Mouse (Mus musculus) MEL (cell line): Measurements from ENCODE around the gene Rapgef2. TPM values are rescaled to one million over a fixed set of nuclear protein-coding genes. Genes with fewer than 3 reads are reported as not detected.

Source experiments
- DNase-seq: peaks from one replicate; pipeline ENCODE4 v3.0.0; 2011; ENCODE audit warnings: low read depth, low spot score
- H3K27ac ChIP-seq: 2 replicates; pipeline ENCODE4 v1.5.1; 2012; ENCODE audit warnings: low read depth, mild to moderate bottlenecking, control low read depth, low read length, moderate library complexity; ENCODE audit not compliant: control insufficient read depth
- H3K27me3 ChIP-seq, 2 experiments: fragments of 150-350 bp in 1 of 2; sonication (generic) in 1 of 2; 2 replicates each; pipeline ENCODE4 v1.6.1; 2012; ENCODE audit warnings: low read length in 2 of 2, mild to moderate bottlenecking in 2 of 2, improper control_type of control experiment in 1 of 2, moderate library complexity in 1 of 2; ENCODE audit not compliant: insufficient read depth in 2 of 2, control insufficient read depth in 1 of 2
- H3K36me3 ChIP-seq, 2 experiments: 2 replicates each; pipeline ENCODE4 v1.6.1; 2012 to 2014; ENCODE audit warnings: low read length in 2 of 2, improper control_type of control experiment in 1 of 2, inconsistent platforms in 1 of 2, mild to moderate bottlenecking in 1 of 2; ENCODE audit not compliant: insufficient read depth in 2 of 2, control insufficient read depth in 1 of 2
- H3K4me1 ChIP-seq, 2 experiments: fragments of 150-350 bp in 1 of 2; sonication (generic) in 1 of 2; 2 replicates each; pipeline ENCODE4 v1.6.1; 2012; ENCODE audit warnings: low read length in 2 of 2, improper control_type of control experiment in 1 of 2, mild to moderate bottlenecking in 1 of 2; ENCODE audit not compliant: insufficient read depth in 2 of 2, control insufficient read depth in 1 of 2
- H3K4me3 ChIP-seq, 2 experiments: fragments of 150-350 bp in 1 of 2; sonication (generic) in 1 of 2; 2 replicates each; pipeline ENCODE4 v1.5.1; 2012; ENCODE audit warnings: low read depth in 2 of 2, low read length in 2 of 2, mild to moderate bottlenecking in 2 of 2, moderate library complexity in 2 of 2, control low read depth in 1 of 2, improper control_type of control experiment in 1 of 2; ENCODE audit not compliant: control insufficient read depth in 1 of 2, insufficient read depth in 1 of 2
- H3K79me2 ChIP-seq: 2 replicates; pipeline ENCODE4 v1.6.1; 2012; ENCODE audit warnings: mild to moderate bottlenecking, low read length, moderate library complexity; ENCODE audit not compliant: control insufficient read depth, poor library complexity, insufficient read depth
- H3K9ac ChIP-seq: 2 replicates; pipeline ENCODE4 v1.6.1; 2012; ENCODE audit warnings: low read depth, mild to moderate bottlenecking, control low read depth, low read length, moderate library complexity; ENCODE audit not compliant: control insufficient read depth, poor library complexity, severe bottlenecking
- H3K9me3 ChIP-seq: fragments of 150-350 bp; sonication (generic); replicated peaks from 2 replicates; pipeline ENCODE4 v1.6.1; 2012; ENCODE audit warnings: mild to moderate bottlenecking, low read length, improper control_type of control experiment, moderate library complexity; ENCODE audit not compliant: insufficient read depth
- CHD2 ChIP-seq: IDR thresholded peaks from 2 replicates; pipeline ENCODE4 v1.6.1; 2011; ENCODE audit warnings: low read length, improper control_type of control experiment
- CTCF ChIP-seq, 3 experiments: IDR thresholded peaks in 2 of 3; conservative IDR thresholded peaks in 1 of 3; 2 replicates each; pipeline ENCODE4 v1.5.1; 2011 to 2012; ENCODE audit warnings: low read length in 3 of 3, low read depth in 2 of 3, mild to moderate bottlenecking in 2 of 3, improper control_type of control experiment in 1 of 3, inconsistent platforms in 1 of 3, mixed read lengths in 1 of 3, moderate library complexity in 1 of 3; ENCODE audit not compliant: control insufficient read depth in 1 of 3, insufficient read depth in 1 of 3, poor library complexity in 1 of 3, severe bottlenecking in 1 of 3
- E2F4 ChIP-seq: IDR thresholded peaks from 2 replicates; pipeline ENCODE4 v1.6.1; 2011; ENCODE audit warnings: low read depth, low read length, improper control_type of control experiment, borderline replicate concordance
- EP300 ChIP-seq, 2 experiments: IDR thresholded peaks; 2 replicates each; pipeline ENCODE4 v1.6.1; 2011; ENCODE audit warnings: improper control_type of control experiment in 2 of 2, low read length in 2 of 2, low read depth in 1 of 2, mild to moderate bottlenecking in 1 of 2
- ETS1 ChIP-seq: IDR thresholded peaks from 2 replicates; pipeline ENCODE4 v1.6.1; 2012; ENCODE audit warnings: low read depth, mild to moderate bottlenecking, inconsistent platforms, low read length, improper control_type of control experiment, moderate library complexity
- GATA1 ChIP-seq: IDR thresholded peaks from 2 replicates; pipeline ENCODE4 v1.6.1; 2011; ENCODE audit warnings: low read depth, low read length, improper control_type of control experiment
- JUND ChIP-seq: IDR thresholded peaks from 2 replicates; pipeline ENCODE4 v1.6.1; 2011; ENCODE audit warnings: low read depth, mild to moderate bottlenecking, improper control_type of control experiment, low read length
- KAT2A ChIP-seq: conservative IDR thresholded peaks from 2 replicates; pipeline ENCODE4 v1.6.1; 2012; ENCODE audit warnings: low read depth, low read length, improper control_type of control experiment, inconsistent platforms
- MAFK ChIP-seq: IDR thresholded peaks from 2 replicates; pipeline ENCODE4 v1.6.1; 2011; ENCODE audit warnings: low read depth, mild to moderate bottlenecking, low read length, improper control_type of control experiment, borderline replicate concordance
- MAX ChIP-seq: IDR thresholded peaks from 2 replicates; pipeline ENCODE4 v1.6.1; 2011; ENCODE audit warnings: low read length, improper control_type of control experiment
- MAZ ChIP-seq: IDR thresholded peaks from 2 replicates; pipeline ENCODE4 v1.6.1; 2012; ENCODE audit warnings: low read depth, mild to moderate bottlenecking, inconsistent platforms, low read length, improper control_type of control experiment
- MEF2A ChIP-seq: IDR thresholded peaks from 2 replicates; pipeline ENCODE4 v1.6.1; 2014; ENCODE audit warnings: low read depth, mild to moderate bottlenecking, inconsistent platforms, low read length, improper control_type of control experiment; ENCODE audit not compliant: poor library complexity, insufficient replicate concordance, severe bottlenecking; ENCODE audit errors: extremely low read depth
- MYB ChIP-seq: IDR thresholded peaks from 2 replicates; pipeline ENCODE4 v1.6.1; 2011; ENCODE audit warnings: mild to moderate bottlenecking, low read depth, low read length, improper control_type of control experiment
- MYC ChIP-seq: IDR thresholded peaks from 2 replicates; pipeline ENCODE4 v1.6.1; 2011; ENCODE audit warnings: low read depth, mild to moderate bottlenecking, low read length, improper control_type of control experiment, moderate library complexity
- NELFE ChIP-seq: IDR thresholded peaks from 2 replicates; pipeline ENCODE4 v1.6.1; 2011; ENCODE audit warnings: low read depth, low read length, improper control_type of control experiment
- NRF1 ChIP-seq: IDR thresholded peaks from 2 replicates; pipeline ENCODE4 v1.6.1; 2014; ENCODE audit warnings: low read depth, mild to moderate bottlenecking, inconsistent platforms, low read length, improper control_type of control experiment, moderate library complexity; ENCODE audit not compliant: poor library complexity, insufficient read depth, severe bottlenecking
- POLR2A ChIP-seq, 2 experiments: IDR thresholded peaks; 2 replicates each; pipeline ENCODE4 v1.6.1; 2011 to 2012; ENCODE audit warnings: low read length in 2 of 2, mild to moderate bottlenecking in 2 of 2, control low read depth in 1 of 2, improper control_type of control experiment in 1 of 2, low read depth in 1 of 2, moderate library complexity in 1 of 2; ENCODE audit not compliant: control insufficient read depth in 1 of 2, insufficient read depth in 1 of 2, poor library complexity in 1 of 2
- POLR2AphosphoS5 ChIP-seq: IDR thresholded peaks from 2 replicates; pipeline ENCODE4 v1.6.1; 2012; ENCODE audit warnings: low read depth, borderline replicate concordance, mild to moderate bottlenecking, inconsistent platforms, low read length, moderate library complexity, mixed read lengths
- RCOR1 ChIP-seq: IDR thresholded peaks from 2 replicates; pipeline ENCODE4 v1.6.1; 2012; ENCODE audit warnings: low read depth, mild to moderate bottlenecking, inconsistent platforms, low read length, improper control_type of control experiment
- SMC3 ChIP-seq: IDR thresholded peaks from 2 replicates; pipeline ENCODE4 v1.6.1; 2011; ENCODE audit warnings: low read depth, low read length, improper control_type of control experiment
- TBP ChIP-seq: IDR thresholded peaks from 2 replicates; pipeline ENCODE4 v1.8.0; 2011; ENCODE audit warnings: low read depth, low read length, improper control_type of control experiment
- TCF12 ChIP-seq: IDR thresholded peaks from 2 replicates; pipeline ENCODE4 v1.6.1; 2014; ENCODE audit warnings: low read depth, mild to moderate bottlenecking, inconsistent platforms, low read length, improper control_type of control experiment, moderate library complexity
- UBTF ChIP-seq: IDR thresholded peaks from 2 replicates; pipeline ENCODE4 v1.6.1; 2012; ENCODE audit warnings: low read depth, mild to moderate bottlenecking, inconsistent platforms, low read length, improper control_type of control experiment, moderate library complexity, borderline replicate concordance; ENCODE audit not compliant: insufficient read depth
- USF2 ChIP-seq, 2 experiments: IDR thresholded peaks; 2 replicates each; pipeline ENCODE4 v1.6.1; 2011 to 2012; ENCODE audit warnings: improper control_type of control experiment in 2 of 2, low read length in 2 of 2, borderline replicate concordance in 1 of 2, inconsistent platforms in 1 of 2, low read depth in 1 of 2, mild to moderate bottlenecking in 1 of 2; ENCODE audit not compliant: insufficient read depth in 1 of 2
- ZC3H11A ChIP-seq: IDR thresholded peaks from 2 replicates; pipeline ENCODE4 v1.6.1; 2012; ENCODE audit warnings: low read depth, mild to moderate bottlenecking, inconsistent platforms, low read length, improper control_type of control experiment
- polyA plus RNA-seq, 2 experiments: library from polyadenylated mRNA; stranded (reverse) in 1 of 2; unstranded in 1 of 2; fragments of >175 nt in 1 of 2; fragments of >200 nt in 1 of 2; gene quantifications; 2 replicates each; pipeline versions ENCODE4 v1.2.1 to v1.2.4; 2012; ENCODE audit warnings: low replicate concordance in 2 of 2, low read depth in 1 of 2; ENCODE audit not compliant: insufficient read length in 2 of 2, insufficient read depth in 1 of 2, missing spikeins in 1 of 2
- total RNA-seq: library from RNA; depleted of rRNA; stranded (reverse); fragments of 300-350 nt; gene quantifications from 2 replicates; pipeline ENCODE4 v1.2.3, GENCODE M21; 2012

The Rapgef2 gene
- total and polyA plus RNA-seq, 3 experiments = 4.2 to 4.6 TPM; not detected in 1

GRCm38 (mm10) chr3:79017440-79017839 lies 268.9 kb downstream of the Rapgef2 start (continued):
- TF ChIP-seq CHD2 (no peak), UBTF (no peak), TBP (no peak), USF2 (IDR thresholded peaks at IDR 0.05; ENCODE audit: borderline replicate concordance in 1 of 2, insufficient read depth in 1 of 2, low read depth in 1 of 2, low read length in 2 of 2) (no peak), MAX (no peak), POLR2A (IDR thresholded peaks at IDR 0.05; ENCODE audit: control insufficient read depth in 1 of 2, insufficient read depth in 1 of 2, low read depth in 1 of 2, low read length in 2 of 2, poor library complexity in 1 of 2) (no peak), MAFK (peak; percentile 26; the same call in 1 of the 2 replicates), NRF1 (no peak), E2F4 (no peak), MAZ (no peak), ETS1 (peak; percentile 96)
- TF ChIP-seq, all 39 proteins: peak for 13

GRCm38 (mm10) chr3:79016830-79017229 lies 269.5 kb downstream of the Rapgef2 start:
- peak overlapping the region; percentile 96 for H3K27ac ChIP-seq
- no peaks in the 10 kb centered on the region for H3K27me3 ChIP-seq
- TF ChIP-seq CTCF (IDR thresholded peaks at IDR 0.05 in 2 of 3, conservative IDR thresholded peaks at IDR 0.05 in 1 of 3; ENCODE audit: control insufficient read depth in 1 of 3, insufficient read depth in 1 of 3, low read depth in 2 of 3, low read length in 3 of 3, poor library complexity in 1 of 3, severe bottlenecking in 1 of 3) (peak; percentile 40 to 47 (median 45)), NRF1 (no peak), POLR2A (IDR thresholded peaks at IDR 0.05; ENCODE audit: control insufficient read depth in 1 of 2, insufficient read depth in 1 of 2, low read depth in 1 of 2, low read length in 2 of 2, poor library complexity in 1 of 2) (0 out of 4 replicates have a peak, but pooled peaks of 1 of the 2 experiments have one; percentile 16), EP300 (IDR thresholded peaks at IDR 0.05; ENCODE audit: low read depth in 1 of 2, low read length in 2 of 2) (no peak), MYB (no peak)
- no peak overlapping the region for H3K4me3 ChIP-seq
- H3K79me2 ChIP-seq = no peaks in the 10 kb centered on the region
- peaks cover 0 to 29% of the 10 kb centered on the region in 2 experiments; a peak in 2 of 4 replicates for H3K36me3 ChIP-seq
- no peak for DNase-seq
- H3K9me3 ChIP-seq = no peaks in the 10 kb centered on the region
- no peak overlapping the region; the same call in 1 of the 2 replicates for H3K9ac ChIP-seq
- peaks cover 25 to 32% of the 10 kb centered on the region in 2 experiments for H3K4me1 ChIP-seq

DNA sequence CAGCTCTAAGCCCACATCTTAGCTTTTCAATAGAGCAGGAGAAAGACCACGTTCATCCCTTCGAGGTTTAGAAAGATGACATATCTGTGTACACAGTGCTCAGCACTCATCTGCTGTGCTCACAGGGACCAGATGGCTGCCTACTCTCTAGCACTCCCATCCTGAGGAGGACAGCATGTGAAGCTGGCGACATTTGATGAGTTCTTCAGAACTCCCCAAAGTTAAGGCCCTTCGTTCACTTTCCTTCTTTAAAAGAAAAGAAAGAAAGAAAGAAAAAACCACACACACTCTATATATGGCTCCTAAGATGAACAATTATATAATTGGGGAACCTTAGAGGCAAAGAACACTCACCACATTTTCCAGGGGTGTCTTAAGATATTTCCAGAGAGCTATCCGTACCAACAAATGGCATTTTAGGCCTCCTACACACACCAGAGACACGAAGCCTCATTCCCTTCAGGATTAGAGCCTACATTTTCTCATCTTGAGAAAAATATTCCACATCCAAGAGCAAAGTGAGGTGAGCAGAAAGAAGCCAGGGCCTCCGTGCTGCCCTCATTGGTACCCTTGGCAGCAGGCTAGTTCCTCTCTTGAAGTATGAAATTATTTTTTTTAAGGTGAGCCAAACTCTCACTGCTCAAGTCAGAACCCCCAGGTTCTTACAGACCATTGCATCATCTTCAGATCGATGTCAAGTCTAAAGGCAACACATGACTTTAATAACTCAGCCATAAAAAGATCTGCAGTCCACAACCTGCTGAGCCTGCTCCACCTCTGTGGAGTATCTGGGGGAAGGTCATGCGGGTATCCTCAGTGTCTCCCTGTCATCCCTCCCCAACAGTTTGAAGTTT lies 270.5 kb downstream of the Rapgef2 start:
- Histone ChIP-seq H3K9me3 (no peaks in the 10 kb centered on the region), H3K9ac (peak overlapping the region; percentile 57), H3K36me3 (peaks cover 0 to 30% of the 10 kb centered on the region in 2 experiments; a peak in 2 of 4 replicates), H3K79me2 (no peaks in the 10 kb centered on the region), H3K27ac (peak overlapping the region; percentile 96), H3K4me3 (peak overlapping the region in 1 of 2 experiments; percentile 63; a peak in 1 of 4 replicates), H3K27me3 (no peaks in the 10 kb centered on the region), H3K4me1 (peaks cover 26 to 32% of the 10 kb centered on the region in 2 experiments)
- DNase-seq = peak; percentile 79
- TF ChIP-seq MAZ (no peak), CTCF (IDR thresholded peaks at IDR 0.05 in 2 of 3, conservative IDR thresholded peaks at IDR 0.05 in 1 of 3; ENCODE audit: control insufficient read depth in 1 of 3, insufficient read depth in 1 of 3, low read depth in 2 of 3, low read length in 3 of 3, poor library complexity in 1 of 3, severe bottlenecking in 1 of 3) (no peak), SMC3 (no peak), JUND (peak; percentile 58; the same call in 1 of the 2 replicates), NELFE (no peak; the same call in 1 of the 2 replicates), MYB (no peak), TBP (no peak), TCF12 (no peak; the same call in 1 of the 2 replicates), KAT2A (peak; percentile 58), MYC (0 out of 2 replicates have a peak, but pooled peaks have one; percentile 45), MEF2A (no peak), ZC3H11A (no peak), MAX (peak; percentile 59), POLR2AphosphoS5 (no peak), GATA1 (no peak), RCOR1 (no peak; the same call in 1 of the 2 replicates)
